16 mouse cellular contexts compared by ENCODE assay signal in genomic region chr5:105208957-105209356, GRCm38 (mm10). TPM values are rescaled to one million over a fixed set of nuclear protein-coding genes. Genes with fewer than 3 reads are reported as not detected.
"Had no signal": no experiment of that assay in that cellular context is flagged by ENCODE, and none has a peak within 500 bp of the region (broad histone marks: within the 10 kb centered on the region; RNA-seq: fewer than 3 reads in every experiment).

No protein-coding gene starts in this region.

RNA-seq across cellular contexts. Expression of gene Gbp10, which starts 30.4 kb away (rescaled TPM):
- total RNA-seq: left cerebral cortex, postnatal 10 days; left cerebral cortex, postnatal 14 days; left cerebral cortex, postnatal 25 days; left cerebral cortex, postnatal 36 days; left cerebral cortex, postnatal 4 days; megakaryocyte, adult 5-6 weeks; megakaryocyte-erythroid progenitor cell, adult 5-6 weeks; monocyte, adult 5-6 weeks had no signal
- polyA plus RNA-seq: limb, embryonic 10.5 days; limb, embryonic 11.5 days; limb, embryonic 12.5 days; limb, embryonic 13.5 days; limb, embryonic 15.5 days; liver, embryonic 11.5 days; lung, embryonic 14.5 days; lung, postnatal 0 days had no signal
